Mouse (Mus musculus) naive thymus-derived CD4-positive, alpha-beta T cell, adult 2 months (primary cell): ENCODE measurements around the gene Efna5.

Experiments
- DNase-seq: peaks from one replicate; pipeline ENCODE4 v3.0.0-alpha.2; 2011; ENCODE audit warnings: low read depth

Gene Efna5

DNA sequence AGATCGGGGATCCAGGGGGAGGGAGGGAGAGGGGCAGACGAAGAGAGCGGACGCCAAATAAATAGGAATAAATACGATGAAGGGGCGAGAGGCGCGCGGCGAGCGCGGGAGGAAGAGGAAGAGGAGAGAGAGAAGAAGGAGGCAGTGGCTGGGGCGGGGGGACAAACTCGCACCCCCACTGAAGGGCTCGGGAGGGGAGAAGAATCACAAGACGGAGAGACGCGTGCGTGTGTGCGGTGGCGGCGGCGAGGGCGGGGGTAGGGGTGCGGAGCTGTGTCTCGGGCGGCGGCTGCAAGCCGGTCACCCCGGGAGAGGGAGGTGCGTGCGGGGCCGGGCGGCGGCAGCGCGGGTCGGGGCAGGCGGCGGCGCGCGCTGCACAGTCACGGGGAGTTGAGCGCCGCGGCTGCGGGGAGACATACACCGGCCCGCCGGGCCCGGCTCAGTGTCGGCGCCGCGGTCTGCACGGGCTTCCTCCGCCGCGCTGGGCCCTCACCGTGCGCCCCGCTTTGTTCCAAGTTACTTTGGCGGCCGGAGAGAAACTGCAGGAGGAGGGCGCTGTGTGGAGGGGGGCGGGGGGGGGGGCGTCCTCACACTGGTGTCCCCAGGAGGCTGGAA lies at the start of gene Efna5:
Gene Efna5, minus strand, starts transcription at position 142 of the 615 bp plus-strand sequence.
- peak; percentile 14 for DNase-seq

DNA sequence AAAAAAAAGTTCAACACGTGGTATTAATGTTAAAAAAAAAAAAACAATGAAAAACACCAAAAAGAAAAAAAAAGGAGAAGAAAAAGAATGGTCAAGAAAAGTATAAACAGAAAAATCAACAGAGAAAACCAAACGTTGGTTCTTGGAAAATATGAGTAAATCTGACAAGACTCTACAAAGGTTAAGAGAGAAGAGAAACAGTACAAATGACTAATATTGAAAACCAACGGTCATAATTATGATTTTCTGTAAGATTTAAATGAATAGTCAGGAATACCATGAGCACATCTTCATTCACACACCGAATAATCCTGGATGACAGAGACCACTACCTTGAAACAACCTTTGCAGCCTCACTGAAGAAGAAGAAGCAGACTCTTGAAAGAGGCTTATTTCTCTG lies 34.2 kb upstream of the Efna5 start:
- DNase-seq = no peak

DNA sequence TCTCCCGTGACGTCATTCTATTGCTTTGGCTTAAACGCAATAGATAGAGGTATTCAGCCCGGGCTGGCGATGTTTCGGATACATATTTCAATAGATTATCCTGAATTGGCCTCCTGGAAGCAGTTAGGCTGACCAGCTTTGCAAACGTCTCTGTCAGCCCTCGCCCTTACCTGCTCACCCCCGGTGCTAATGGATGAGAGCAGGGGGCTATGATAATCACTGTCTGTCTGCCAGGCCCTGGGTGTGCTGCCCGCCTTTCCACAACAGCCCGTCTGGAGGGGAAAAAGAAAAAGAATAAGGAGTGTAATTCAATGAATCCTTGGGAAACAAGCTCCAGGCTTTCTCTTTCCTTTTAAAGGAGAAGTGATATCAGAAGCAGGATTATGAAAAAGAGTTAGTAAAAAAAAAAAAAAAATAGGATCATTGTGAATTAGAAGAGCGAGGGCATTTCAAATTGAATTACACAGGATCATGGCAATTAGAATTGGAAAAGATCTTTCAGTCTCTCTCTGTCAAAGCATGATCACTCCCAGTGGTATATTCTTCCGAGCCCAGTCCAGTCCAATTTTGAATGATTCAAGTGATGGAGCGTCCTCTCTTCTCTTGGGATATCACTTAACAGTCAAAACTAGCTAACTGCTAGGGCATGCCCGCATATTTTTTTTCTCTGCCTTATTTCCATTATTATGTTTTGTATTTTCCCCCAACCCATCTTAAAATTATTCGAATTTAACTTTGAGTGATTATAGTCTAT lies 24.8 kb upstream of the Efna5 start:
- DNase-seq = no peak

DNA sequence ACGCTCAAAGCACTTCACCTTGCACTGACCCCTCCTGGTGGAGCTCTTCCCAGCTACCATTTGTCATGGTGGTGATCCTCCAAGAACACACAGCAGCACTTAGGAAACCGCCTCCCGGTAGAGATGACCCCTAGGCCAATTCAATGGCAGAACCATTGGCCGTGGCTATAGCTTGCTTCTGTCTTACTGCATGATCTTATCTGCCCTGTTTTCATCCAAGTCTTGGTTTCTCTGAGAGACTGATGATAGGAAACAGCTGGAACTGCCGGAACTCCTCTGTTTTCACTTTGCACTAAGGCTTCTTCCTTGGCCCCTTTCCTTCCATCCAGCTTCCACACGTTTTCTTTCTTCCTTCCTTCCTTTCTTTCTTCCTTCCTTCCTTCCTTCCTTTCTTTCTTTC lies 17.9 kb upstream of the Efna5 start:
- DNase-seq = no peak

DNA sequence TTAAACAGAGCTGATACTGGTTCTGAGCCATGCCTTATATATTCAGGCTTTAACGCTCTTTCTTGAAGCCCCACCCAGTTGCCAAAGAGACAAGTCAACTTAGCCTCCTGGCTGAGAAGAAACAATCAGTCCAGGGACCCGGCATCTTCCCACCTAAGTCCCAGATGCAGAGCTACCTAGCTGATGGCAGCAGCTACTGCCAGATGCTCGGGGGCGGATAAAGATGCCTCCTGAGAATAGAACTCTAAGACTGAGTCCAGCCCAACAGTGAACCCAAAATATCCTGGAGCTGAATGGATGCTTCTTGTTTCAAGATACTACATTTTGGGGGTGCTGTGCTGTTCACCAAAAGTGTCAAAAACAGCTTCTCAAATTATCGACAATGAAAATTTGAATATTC lies 8.9 kb upstream of the Efna5 start:
- DNase-seq = no peak

DNA sequence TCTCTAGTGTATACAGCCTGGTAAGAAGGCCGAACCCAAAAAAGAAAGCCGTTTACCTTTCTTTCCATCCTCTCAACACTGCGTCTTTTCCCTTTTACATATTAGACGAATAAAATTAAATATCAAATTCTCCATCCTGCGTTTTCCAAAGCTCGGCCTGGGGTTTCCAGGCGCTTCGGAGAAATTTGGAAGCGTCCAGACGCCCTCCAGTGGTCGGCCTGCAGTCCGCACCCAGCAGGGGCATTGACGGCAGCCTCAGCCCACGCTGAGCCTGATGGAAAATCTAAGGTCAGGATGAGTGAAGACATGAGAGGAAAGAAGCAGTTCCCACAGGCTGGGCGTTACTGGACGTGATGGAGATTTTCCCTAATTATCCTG lies 3.0 kb upstream of the Efna5 start:
- peak; percentile 54 for DNase-seq

DNA sequence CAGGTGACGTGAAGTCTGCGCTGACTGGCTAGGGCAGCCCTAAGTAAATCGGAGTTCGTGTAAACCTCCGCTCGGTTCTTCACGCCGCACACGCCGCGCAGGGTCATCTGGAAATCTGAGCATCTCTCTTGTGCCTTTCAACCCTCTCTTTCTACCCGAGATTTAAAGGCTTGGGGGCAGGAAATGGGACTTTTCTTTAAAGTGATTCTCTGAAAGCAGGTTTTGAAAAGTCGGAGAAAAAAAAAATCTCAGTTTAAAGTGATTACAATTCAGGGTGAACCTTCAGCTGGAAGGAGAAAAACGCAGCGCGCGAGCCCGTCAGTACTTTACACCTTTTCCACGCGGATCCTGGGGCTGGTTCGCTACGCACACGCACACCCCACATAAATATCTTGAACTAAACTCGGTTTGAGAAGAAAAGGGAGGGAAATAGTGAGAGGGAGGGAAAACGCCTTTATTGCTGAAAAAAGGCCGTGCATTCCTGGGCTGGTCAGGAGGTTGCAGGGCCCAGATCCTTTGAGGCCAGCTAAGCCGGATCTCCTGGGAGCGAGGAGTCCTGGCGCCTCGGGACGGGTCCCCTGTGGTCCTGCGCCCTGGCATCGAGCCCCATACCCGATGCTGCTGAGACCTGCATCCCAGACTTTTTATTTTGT lies 2.5 kb upstream of the Efna5 start:
- peak; percentile 29 for DNase-seq

DNA sequence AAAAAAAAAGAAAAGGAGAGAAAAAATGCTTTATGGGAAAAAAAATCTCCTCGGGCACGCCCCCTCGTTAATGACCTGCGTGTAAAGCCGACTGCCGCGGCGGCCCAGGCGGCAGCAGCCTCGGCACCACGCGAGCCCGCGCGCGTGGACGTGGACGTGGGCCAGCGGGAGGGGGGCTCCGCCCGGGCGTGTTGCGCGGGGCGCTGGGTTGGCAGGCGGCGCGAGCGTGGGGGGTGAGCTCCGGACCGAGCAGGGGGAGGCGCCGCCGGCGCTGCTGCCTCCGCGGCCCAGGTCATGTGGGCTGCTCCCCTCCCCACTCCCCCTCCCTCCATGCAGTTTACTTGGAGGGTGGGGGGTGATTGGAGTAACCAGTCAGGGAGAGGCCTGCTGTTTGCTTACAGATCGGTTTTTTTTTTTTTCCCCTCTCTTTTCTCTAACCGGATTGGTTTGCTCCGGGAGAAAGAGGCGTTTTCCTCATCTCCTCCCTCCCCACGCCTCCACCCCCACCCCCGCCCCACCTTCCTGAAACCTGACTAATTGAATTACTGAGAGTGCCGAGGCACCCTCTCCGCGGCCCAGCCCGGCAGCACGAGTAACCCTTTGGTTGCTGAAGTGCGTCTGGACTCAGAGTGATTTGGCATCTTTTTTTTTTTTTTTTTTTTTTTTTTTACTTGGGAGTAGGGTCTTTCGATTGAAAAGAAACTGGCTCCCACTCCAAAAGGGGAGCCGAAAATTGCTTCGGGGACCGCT lies 1.8 kb upstream of the Efna5 start:
- peak; percentile 28 for DNase-seq

DNA sequence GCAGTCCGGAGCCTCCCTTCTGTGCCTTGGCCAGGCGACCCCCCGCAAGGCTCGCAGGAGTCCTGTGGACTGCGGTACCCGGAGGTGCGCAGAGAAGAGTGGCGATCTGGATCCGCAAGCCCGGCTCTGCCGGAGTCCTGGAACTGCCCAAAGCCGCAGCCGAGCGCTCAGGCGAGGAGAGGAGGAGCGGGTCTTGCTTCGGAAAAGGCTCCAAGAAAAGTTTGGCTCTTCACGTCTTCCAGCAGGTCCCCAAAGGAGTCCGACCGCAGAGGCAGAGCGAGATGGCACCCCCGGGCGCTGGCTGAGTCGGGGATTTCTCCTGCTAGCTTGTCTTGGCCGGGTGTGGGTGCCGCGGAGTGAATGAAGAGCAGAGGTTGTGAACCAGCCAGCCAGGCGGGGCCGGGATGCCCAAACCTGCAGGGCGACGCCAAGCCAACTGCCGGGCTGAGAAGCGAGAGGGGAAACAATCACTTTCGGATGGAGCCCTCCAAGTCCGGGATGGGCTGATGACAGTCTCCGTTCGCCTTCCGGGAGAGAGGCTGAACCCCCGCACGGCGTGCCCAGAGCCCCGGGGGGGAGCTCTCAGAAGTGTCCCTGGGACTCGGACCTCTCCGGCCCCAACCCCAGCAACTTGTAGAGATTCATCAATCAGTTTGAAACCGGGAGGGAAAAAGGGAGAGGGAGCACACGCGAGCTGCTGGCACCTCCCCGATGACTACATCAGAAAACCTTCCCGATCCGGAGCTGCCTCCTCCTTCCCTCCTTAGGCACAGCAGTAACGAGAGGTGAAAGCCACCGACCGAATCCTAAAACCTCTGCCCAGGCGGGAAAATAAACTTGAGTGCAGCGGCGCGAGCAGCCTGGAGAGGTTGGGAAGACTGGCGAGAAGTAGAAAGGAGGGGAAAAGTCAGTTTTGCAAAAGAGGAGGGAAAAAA lies 941 bp upstream of the Efna5 start:
- DNase-seq = peak; percentile 28

DNA sequence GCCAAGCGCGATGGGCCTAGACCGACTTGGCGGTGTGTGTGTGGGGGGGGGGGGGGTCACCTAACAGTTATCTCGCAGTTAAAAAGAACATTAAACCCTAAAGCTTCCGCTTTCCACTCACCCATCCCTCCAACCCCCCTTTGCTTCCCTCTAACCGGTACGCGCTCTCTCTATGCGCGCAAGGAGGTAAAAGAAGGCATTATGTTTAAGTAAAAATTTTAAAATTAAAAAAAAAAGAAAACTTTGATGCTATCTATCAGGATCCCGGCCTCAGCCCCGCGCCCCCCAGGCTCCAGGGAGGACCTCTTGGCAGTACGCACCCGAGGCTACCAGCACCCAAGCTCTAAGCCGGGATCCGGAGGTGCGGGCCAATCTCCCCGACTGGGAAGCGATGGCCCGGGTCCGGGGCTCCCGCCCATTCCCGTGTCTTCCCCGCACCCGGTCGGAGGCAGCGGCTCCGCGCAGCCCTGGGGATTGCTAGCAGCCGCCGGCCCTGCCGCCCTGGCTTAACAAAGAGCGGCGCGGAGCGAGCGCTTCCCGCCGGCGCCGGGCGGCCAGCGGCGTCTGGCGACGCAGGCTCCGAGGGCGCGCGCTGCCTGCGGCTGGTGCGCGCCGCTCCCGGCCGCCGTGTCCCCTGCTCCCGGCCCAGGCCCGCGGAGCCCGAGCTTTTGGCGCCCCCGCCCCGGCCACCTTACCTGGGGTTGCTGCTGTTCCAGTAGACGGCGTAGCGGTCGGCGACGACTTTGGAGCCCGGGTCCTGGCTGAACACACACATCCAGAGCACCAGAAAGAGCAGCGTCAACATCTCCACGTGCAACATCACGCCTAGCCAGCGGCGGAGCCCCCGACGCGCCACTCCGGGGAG lies 574 bp downstream of the Efna5 start:
- DNase-seq = peak; percentile 25

DNA sequence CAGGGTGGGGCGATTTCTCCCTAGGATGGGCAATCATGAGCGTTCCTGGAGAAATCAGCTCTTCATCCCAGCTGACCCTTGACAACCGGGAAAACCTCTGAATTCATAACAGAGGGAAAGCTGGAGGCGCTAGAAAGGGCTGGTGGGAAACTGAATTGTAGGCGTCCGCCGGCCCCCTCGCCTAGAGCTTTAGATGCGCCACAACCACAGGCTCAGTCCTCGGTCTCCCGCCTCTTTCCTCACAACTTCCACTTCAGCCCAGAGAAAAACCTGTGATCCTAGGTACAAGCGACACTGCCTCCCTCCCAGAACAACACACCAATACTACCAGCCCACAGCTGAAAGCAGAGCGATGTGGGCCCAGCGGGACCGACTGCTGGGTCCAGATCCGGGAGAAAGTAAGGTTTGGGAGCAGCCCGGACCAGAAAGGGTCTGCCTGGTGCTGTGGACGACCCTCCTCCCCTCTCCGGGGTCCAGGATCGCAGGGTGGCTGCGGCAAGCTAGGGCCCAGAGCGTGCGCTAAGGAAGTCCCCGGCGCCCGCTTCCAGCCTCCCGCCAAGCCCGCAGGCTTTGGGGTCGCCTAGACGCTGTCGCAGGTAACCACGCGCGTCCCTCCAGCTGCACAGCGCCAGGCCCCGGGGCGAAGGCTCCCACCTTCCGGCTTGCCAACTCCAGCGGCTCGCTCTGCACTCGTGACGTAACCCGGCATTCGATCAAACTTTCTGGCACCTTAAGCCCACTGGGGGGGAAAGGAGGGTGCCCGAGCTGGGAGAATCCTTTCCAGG lies 1.4 kb downstream of the Efna5 start:
- no peak for DNase-seq

DNA sequence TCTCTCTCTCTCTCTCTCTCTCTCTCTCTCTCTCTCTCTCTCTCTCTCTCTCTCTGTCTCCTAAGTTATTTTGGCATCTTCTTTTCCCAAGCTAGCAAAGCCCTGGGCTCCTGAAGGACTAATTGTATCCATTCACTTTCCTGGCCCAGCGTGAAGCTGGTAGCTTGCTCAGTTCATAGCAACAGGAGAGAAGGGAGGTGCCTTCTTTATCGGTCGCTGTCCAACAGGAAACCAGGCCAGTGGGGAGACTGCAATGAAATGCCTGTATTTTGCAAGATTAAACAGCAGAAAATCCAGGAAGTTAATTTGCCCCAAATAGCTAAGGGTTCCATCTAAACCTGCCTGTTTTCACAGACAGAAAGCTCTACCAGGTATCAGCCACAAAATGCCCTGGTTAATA lies 5.4 kb downstream of the Efna5 start:
- DNase-seq = no peak

DNA sequence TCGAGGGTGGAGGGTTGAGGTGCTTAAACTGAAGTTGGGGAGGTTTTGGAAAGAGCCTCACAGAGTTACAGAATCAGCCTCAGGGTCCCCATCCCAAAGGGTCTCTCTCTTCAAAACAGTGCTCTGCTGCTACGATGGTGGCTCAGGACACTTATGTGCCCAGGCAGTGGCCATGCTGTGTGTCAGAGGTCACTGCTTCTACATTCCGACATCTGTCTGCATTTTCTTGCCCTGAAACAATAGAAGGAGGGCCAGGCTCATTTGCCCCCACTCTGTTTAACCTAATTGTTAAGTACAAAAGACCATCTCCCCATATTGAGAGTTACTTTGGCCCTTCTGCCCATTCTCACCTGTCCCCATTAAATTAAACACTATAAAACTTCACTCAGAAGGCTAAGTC lies 9.2 kb downstream of the Efna5 start:
- DNase-seq = no peak

DNA sequence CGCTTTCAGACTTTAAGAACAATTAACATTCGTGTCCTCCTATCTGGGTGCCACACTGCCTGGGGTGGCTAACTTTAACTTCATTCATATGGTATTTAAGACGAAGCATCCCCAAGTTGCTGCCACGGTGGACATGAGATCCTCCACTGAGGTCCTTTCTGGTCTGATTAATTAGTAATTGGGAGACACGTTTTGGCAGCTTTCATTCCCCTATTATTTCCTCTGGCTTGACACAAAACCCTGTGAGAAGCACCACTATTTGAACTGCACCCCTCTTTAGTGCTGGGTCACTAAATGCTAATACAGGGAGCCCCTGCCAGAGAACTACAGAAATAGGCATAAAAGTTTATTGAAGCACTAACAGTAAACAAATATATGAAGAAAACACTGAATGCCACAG lies 9.9 kb downstream of the Efna5 start:
- DNase-seq = no peak

DNA sequence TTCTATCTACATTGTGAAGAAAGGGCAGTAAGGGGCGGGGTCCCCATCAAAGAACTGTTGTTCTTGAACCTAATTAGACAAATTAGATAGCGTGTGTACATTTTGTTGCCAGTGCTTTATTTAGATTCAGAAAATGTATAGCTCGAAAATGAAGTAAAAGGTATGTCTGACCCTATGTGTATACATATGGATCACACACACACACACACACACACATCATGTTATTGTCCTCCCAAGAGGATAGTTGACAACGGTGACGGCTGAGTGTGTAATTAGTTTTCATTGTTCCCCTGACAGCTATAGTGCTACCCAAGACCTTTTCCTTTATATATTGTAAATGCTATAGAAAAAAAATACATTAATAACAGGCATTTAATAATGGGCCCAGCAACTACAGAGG lies 10.7 kb downstream of the Efna5 start:
- no peak for DNase-seq

DNA sequence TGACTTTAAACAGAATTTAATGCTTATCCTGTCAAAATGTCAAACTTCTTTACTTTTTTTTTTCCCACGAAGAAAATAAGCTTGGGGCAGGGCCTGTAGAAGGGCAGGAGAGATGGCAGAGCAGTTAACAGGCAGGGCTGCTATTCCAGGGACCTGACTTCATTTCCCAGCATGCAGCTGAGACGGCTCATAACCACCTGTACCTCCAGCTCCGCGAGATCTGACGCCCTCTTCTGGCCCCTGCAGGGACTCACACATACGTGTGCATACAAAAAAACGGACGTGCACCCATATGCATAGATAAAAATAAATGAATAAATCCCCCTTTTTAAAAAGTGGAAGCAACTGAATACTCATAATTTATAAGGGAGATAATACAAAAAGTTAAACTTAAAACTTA lies 16.2 kb downstream of the Efna5 start:
- DNase-seq = no peak

DNA sequence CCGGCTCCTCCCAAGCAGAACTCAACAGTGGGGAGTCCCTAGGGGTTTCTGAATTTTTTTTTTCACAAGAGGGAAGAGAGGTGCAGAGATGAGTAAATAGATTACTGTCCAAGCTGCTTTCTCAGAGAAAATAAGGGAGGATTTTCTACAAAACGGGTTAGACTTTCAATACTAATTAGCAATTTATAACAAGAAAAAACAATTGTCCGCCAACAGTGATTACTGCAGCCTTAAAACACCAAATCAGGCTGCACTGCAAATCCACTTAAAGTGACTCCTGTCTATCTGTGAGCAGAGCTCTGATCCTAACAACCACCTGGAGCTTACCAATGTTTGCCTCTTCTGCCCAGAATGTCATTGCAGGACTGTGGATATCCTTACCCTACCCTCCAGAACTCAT lies 18.1 kb downstream of the Efna5 start:
- no peak for DNase-seq

DNA sequence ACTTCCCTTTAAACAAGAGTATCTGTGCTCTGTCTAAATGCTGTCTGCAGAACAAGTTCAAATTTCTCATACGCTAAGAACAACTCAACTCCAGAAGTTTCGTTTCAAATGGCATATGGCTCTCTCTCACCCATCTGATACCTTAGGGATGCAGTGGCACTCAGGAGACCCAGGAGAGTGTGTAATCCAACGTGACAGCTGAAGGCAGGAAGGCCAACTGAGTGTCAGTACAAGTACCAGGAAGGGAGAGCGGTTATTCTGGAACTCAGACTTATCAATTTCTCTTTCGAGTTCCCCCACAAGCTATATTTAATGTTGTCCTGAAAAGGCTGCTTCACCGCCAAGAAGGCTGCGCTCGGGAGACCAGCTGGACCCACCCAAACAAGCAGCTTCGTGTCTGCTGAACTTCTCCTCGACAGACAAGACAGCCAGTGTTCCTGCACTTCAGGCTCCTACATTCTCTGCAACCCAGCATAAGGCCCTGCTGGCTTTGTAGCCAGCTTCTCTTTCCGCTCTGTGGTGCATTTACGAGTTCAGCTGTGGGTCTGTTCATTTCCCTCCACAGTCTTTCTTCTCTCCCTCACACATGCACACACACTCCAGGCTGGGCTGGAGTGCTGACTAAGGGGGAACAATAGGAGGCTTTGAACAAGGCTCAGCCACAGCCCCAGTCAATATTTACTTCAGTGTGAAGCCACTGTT lies 18.7 kb downstream of the Efna5 start:
- DNase-seq = peak; percentile 36

DNA sequence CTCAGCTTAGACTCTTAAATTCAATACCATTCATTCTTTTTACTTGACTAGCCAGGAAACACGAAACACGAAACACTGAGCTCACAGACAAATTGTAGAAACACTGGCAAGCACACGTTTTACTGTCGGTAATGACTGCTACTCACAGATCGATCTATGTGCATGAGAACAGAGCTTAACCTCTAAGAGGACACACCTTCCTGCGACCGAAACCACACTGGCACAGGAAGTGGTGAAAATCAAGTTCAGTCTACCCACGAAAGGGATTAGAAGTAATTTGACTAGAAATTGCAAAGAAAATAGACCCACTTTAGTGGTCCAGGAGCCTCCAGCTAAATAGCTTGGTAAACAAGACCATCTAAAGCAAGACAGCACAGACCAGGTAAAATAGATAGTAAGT lies 23.8 kb downstream of the Efna5 start:
- peak; percentile 75 for DNase-seq
